Mouse (Mus musculus): Measurements from ENCODE around the gene Mief1.

DNA sequence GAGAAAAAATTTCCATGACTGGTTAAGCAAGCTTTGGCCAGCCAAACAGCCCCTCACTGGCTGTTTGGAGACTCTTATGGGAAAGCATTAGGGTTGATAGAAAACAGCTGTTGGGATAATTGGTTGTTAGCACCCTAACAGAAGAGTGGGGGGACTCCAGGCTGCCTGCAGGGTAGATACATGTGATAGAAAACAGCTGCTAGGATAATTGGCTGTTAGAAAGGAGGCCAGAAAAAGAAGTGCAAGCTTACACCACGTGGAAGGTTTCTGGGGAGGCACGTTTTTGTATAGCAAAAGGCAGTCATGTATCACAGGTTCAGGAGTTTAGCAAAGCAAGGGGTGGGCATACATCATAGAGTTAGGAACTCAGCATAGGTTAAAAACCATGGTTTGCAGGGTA lies 19.7 kb downstream of the Mief1 start:
- TF ChIP-seq GATA1 (IDR thresholded peaks at IDR 0.05; ENCODE audit: borderline replicate concordance, low read length) (no peak), FLI1 (IDR thresholded peaks at IDR 0.05; ENCODE audit: low read length) (no peak)
